Mouse (Mus musculus) cortical plate, adult 2 months (tissue): ENCODE data around the gene Gm20671.

Experiments used
- CTCF ChIP-seq: fragments of 200-500 bp; IDR thresholded peaks from 2 replicates; pipeline ENCODE4 v1.5.1; 2011; ENCODE audit warnings: mild to moderate bottlenecking, control low read depth, low read length; ENCODE audit not compliant: insufficient read depth; ENCODE audit errors: extremely low read depth
- POLR2A ChIP-seq: fragments of 200-500 bp; IDR thresholded peaks from 2 replicates; pipeline ENCODE4 v1.6.1; 2011; ENCODE audit warnings: mild to moderate bottlenecking, low read length, control low read depth; ENCODE audit not compliant: insufficient read depth; ENCODE audit errors: extremely low read depth

DNA sequence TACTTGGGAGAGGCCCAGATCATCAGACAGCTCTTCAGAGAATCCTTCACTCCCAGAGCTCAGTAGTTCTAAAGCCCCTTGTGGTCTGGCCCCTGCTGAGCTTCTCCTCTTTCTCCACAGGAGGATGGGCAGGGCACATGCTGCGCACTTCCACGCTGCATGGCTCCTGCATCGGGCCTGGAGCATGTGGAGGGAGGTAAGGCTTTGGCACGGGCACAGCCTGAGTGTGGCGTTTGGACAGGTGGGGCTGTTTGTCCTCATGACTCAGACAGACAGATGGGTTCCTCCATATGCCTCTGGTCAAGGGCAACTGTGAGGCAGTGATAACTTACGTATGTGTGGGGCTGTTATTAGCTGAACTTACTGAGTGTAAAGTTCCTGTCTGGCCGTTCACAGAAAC, 104.6 kb downstream of the Gm20671 start:
- TF ChIP-seq CTCF (no peak), POLR2A (no peak)
